16 mouse cellular contexts compared by ENCODE assay signal in the genomic region with DNA sequence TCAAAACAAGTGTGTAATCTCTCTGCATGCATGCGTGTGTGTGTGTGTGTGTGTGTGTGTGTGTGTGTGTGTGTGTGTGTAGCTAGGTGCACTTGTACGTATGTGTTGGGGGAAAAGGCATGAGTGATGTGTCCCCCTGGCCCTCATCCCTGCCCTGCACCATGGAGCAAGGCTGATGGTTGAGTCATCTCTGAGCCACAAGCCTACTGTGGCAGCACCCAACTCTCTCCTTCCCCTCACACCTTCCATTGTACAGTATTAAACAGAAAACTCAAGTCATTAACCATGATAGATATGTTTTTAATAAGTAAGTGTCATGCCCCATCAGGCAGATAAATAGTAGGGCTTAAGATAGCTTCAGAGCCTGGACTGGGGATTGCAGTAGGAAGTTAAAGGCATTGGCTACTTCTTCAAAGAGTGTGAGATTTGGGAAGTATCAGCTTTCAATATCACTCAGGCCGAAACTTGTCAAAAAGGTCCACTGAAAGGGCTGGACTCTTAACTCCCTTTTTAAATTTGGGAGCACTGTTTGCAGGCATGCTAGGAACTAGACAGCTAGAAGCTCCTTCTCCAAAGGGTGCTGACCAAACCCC.
DNase-seq lines count a peak whose midpoint lies in the region; ATAC-seq and TF ChIP-seq lines count a peak whose summit lies in the region.
"Had no signal": no experiment of that assay in that cellular context is flagged by ENCODE, and none has a peak within 500 bp of the region (broad histone marks: within the 10 kb centered on the region; RNA-seq: fewer than 3 reads in every experiment).

No protein-coding gene starts in this region.

- no peak overlapping the region for H3K27ac ChIP-seq in forebrain, embryonic 14.5 days (ENCODE audit: low read depth, low read length)
- no peak overlapping the region for H3K27ac ChIP-seq in forebrain, embryonic 10.5 days
- no peak overlapping the region for H3K27ac ChIP-seq in kidney, adult 2 months (ENCODE audit: insufficient read depth, low read depth, low read length)
- H3K27ac ChIP-seq in kidney, embryonic 15.5 days: no peak overlapping the region
- H3K27ac ChIP-seq in bone marrow, adult 2 months (ENCODE audit: control insufficient read depth, insufficient read depth, low read depth, low read length, poor library complexity): peak overlapping the region; percentile 51; the same call in 1 of the 2 replicates
- peak overlapping the region; percentile 68 for H3K27ac ChIP-seq in macrophage
- H3K27ac ChIP-seq: heart, embryonic 13.5 days; kidney, postnatal 0 days; limb, embryonic 13.5 days; neural tube, embryonic 12.5 days had no signal

- no peak overlapping the region for H3K9ac ChIP-seq in forebrain, embryonic 14.5 days (ENCODE audit: low read length)
- no peak overlapping the region for H3K9ac ChIP-seq in kidney, embryonic 15.5 days
- H3K9ac ChIP-seq: heart, embryonic 13.5 days; limb, embryonic 13.5 days; neural tube, embryonic 12.5 days had no signal

- H3K36me3 ChIP-seq in forebrain, embryonic 14.5 days (ENCODE audit: control insufficient read depth, insufficient read depth, low read length): no peaks in the 10 kb centered on the region
- H3K36me3 ChIP-seq in forebrain, embryonic 10.5 days (replicated peaks): no peaks in the 10 kb centered on the region
- H3K36me3 ChIP-seq in kidney, adult 2 months (ENCODE audit: control insufficient read depth, insufficient read depth, low read length): no peaks in the 10 kb centered on the region
- H3K36me3 ChIP-seq in kidney, embryonic 15.5 days: no peaks in the 10 kb centered on the region
- H3K36me3 ChIP-seq in macrophage (ENCODE audit: inconsistent target): no peaks in the 10 kb centered on the region
- H3K36me3 ChIP-seq: heart, embryonic 13.5 days; limb, embryonic 13.5 days; neural tube, embryonic 12.5 days had no signal

- no peak for TF ChIP-seq CTCF in kidney, adult 2 months (conservative IDR thresholded peaks at IDR 0.05; ENCODE audit: insufficient read depth, insufficient read length, low read depth, low read length)
- no peak for TF ChIP-seq CTCF in bone marrow, adult 2 months (IDR thresholded peaks at IDR 0.05; ENCODE audit: control insufficient read depth, insufficient read depth, low read length)

- DNase-seq in forebrain, embryonic 14.5 days (ENCODE audit: low spot score): no peak
- DNase-seq in forebrain, embryonic 10.5 days (ENCODE audit: extremely low spot score, low spot score): no peak
- peak; percentile 9 for DNase-seq in kidney, adult 2 months
- no peak for DNase-seq in T-cell, adult 2 months (ENCODE audit: low spot score)
- DNase-seq in urinary bladder, adult 18-20 months (ENCODE audit: low spot score in 2 of 2): no peak
- DNase-seq: gastrocnemius, postnatal 25 days; lung, postnatal 10 days; right cerebral cortex, postnatal 14 days had no signal

- no peak overlapping the region for H3K4me3 ChIP-seq in forebrain, embryonic 14.5 days (ENCODE audit: low read depth, low read length)
- no peak overlapping the region for H3K4me3 ChIP-seq in forebrain, embryonic 10.5 days
- H3K4me3 ChIP-seq in kidney, adult 2 months (ENCODE audit: insufficient read depth, low read depth, low read length): no peak overlapping the region
- H3K4me3 ChIP-seq in kidney, embryonic 15.5 days (replicated peaks): no peak overlapping the region
- no peak overlapping the region for H3K4me3 ChIP-seq in bone marrow, adult 2 months (replicated peaks; ENCODE audit: control insufficient read depth, low read depth, low read length)
- H3K4me3 ChIP-seq in macrophage (ENCODE audit: inconsistent target): no peak overlapping the region
- H3K4me3 ChIP-seq: heart, embryonic 13.5 days; limb, embryonic 13.5 days; neural tube, embryonic 12.5 days had no signal

- 60% methylated on average over 3 of the region's 3 CpGs for WGBS in forebrain, embryonic 14.5 days
- 86% methylated on average over 3 of the region's 3 CpGs for WGBS in forebrain, embryonic 10.5 days
- WGBS in kidney, adult 2 months: 85% methylated on average over 3 of the region's 3 CpGs
- 72% methylated on average over 3 of the region's 3 CpGs for WGBS in kidney, embryonic 15.5 days
- 54% methylated on average over 3 of the region's 3 CpGs for WGBS in bone marrow, adult 2 months
- WGBS in macrophage (ENCODE audit: missing documents): 10% methylated on average over 2 of the region's 3 CpGs

- H3K4me2 ChIP-seq in forebrain, embryonic 14.5 days (ENCODE audit: low read length): no peak overlapping the region
- no peak overlapping the region for H3K4me2 ChIP-seq in kidney, embryonic 15.5 days
- H3K4me2 ChIP-seq: heart, embryonic 13.5 days; limb, embryonic 13.5 days; neural tube, embryonic 12.5 days had no signal

- H3K79me2 ChIP-seq in macrophage (ENCODE audit: inconsistent target): no peaks in the 10 kb centered on the region

- H3K4me1 ChIP-seq in forebrain, embryonic 14.5 days (ENCODE audit: control insufficient read depth, insufficient read depth, low read length): peaks cover 12% of the 10 kb centered on the region
- H3K4me1 ChIP-seq in forebrain, embryonic 10.5 days: peaks cover 15% of the 10 kb centered on the region
- H3K4me1 ChIP-seq in kidney, adult 2 months (ENCODE audit: control insufficient read depth, insufficient read depth, low read length): no peaks in the 10 kb centered on the region
- peaks cover 8% of the 10 kb centered on the region; the same call in 1 of the 2 replicates for H3K4me1 ChIP-seq in kidney, embryonic 15.5 days
- peaks cover 6% of the 10 kb centered on the region; the same call in 1 of the 2 replicates for H3K4me1 ChIP-seq in bone marrow, adult 2 months (ENCODE audit: control insufficient read depth, insufficient read depth, low read length)
- H3K4me1 ChIP-seq: heart, embryonic 13.5 days had no signal

- ATAC-seq in forebrain, embryonic 14.5 days: peak; percentile 30; the same call in 1 of the 2 replicates
- no peak for ATAC-seq in kidney, embryonic 15.5 days (replicated peaks; ENCODE audit: low FRiP score)
- ATAC-seq: Patski had no signal

- no peaks in the 10 kb centered on the region for H3K27me3 ChIP-seq in forebrain, embryonic 14.5 days (replicated peaks; ENCODE audit: control insufficient read depth, insufficient read depth, low read length)
- H3K27me3 ChIP-seq in forebrain, embryonic 10.5 days (ENCODE audit: poor library complexity, severe bottlenecking): peaks cover 49% of the 10 kb centered on the region
- no peaks in the 10 kb centered on the region for H3K27me3 ChIP-seq in kidney, adult 2 months (replicated peaks; ENCODE audit: control insufficient read depth, insufficient read depth, low read length)
- peaks cover 3% of the 10 kb centered on the region; the same call in 1 of the 2 replicates for H3K27me3 ChIP-seq in kidney, embryonic 15.5 days
- H3K27me3 ChIP-seq: heart, embryonic 13.5 days; neural tube, embryonic 12.5 days had no signal

- TF ChIP-seq POLR2A in kidney, adult 2 months (IDR thresholded peaks at IDR 0.05; ENCODE audit: low read depth, low read length): no peak
- no peak for TF ChIP-seq POLR2A in bone marrow, adult 2 months (IDR thresholded peaks at IDR 0.05; ENCODE audit: borderline replicate concordance, control insufficient read depth, low read depth, low read length)

- H3K9me3 ChIP-seq in forebrain, embryonic 14.5 days (replicated peaks; ENCODE audit: control insufficient read depth, low read length): no peaks in the 10 kb centered on the region
- no peaks in the 10 kb centered on the region for H3K9me3 ChIP-seq in forebrain, embryonic 10.5 days
- no peaks in the 10 kb centered on the region for H3K9me3 ChIP-seq in kidney, embryonic 15.5 days (replicated peaks)
- H3K9me3 ChIP-seq: heart, embryonic 13.5 days; limb, embryonic 13.5 days; neural tube, embryonic 12.5 days had no signal

Comparison
In these comparisons a context has a peak if more than half of its experiments do, and no peak if none do; other contexts are left out.
1. H3K27ac ChIP-seq: peak in bone marrow, adult 2 months (single experiment) and macrophage (single experiment); none in forebrain, embryonic 14.5 days (single experiment), forebrain, embryonic 10.5 days (single experiment), kidney, adult 2 months (single experiment) and kidney, embryonic 15.5 days (single experiment).